In genomic region chr10:95670781-95671780, GRCm38 (mm10) we compare ENCODE assay signal across 22 mouse cellular contexts. TPM values are rescaled to one million over a fixed set of nuclear protein-coding genes. Genes with fewer than 3 reads are reported as not detected.
A peak's percentile ranks its signal among the peaks of the same experiment; 100 is the strongest.
DNase-seq lines count a peak whose midpoint lies in the region; ATAC-seq and TF ChIP-seq lines count a peak whose summit lies in the region.
"Had no signal": no experiment of that assay in that cellular context is flagged by ENCODE, and none has a peak within 500 bp of the region (broad histone marks: within the 10 kb centered on the region; RNA-seq: fewer than 3 reads in every experiment).

No protein-coding gene starts in this region.

- no peak for TF ChIP-seq POLR2A in kidney, adult 2 months (IDR thresholded peaks at IDR 0.05; ENCODE audit: low read depth, low read length)

- no peak overlapping the region for H3K9ac ChIP-seq in embryonic facial prominence, embryonic 15.5 days
- H3K9ac ChIP-seq in midbrain, embryonic 16.5 days (ENCODE audit: low read depth, low read length), result no peak overlapping the region
- H3K9ac ChIP-seq: hindbrain, embryonic 14.5 days had no signal

- H3K9me3 ChIP-seq in embryonic facial prominence, embryonic 15.5 days (replicated peaks), result no peaks in the 10 kb centered on the region
- no peaks in the 10 kb centered on the region for H3K9me3 ChIP-seq in embryonic facial prominence, embryonic 10.5 days
- H3K9me3 ChIP-seq in midbrain, embryonic 16.5 days (replicated peaks; ENCODE audit: control insufficient read depth, low read length, poor library complexity, severe bottlenecking), result no peaks in the 10 kb centered on the region

- TF ChIP-seq CTCF in kidney, adult 2 months (conservative IDR thresholded peaks at IDR 0.05; ENCODE audit: insufficient read depth, insufficient read length, low read depth, low read length), result no peak

- H3K4me3 ChIP-seq in embryonic facial prominence, embryonic 15.5 days (replicated peaks), result no peak overlapping the region
- H3K4me3 ChIP-seq in embryonic facial prominence, embryonic 10.5 days, result no peak overlapping the region
- no peak overlapping the region for H3K4me3 ChIP-seq in brown adipose tissue, adult 24 weeks (ENCODE audit: insufficient read depth, low read depth, low read length)
- no peak overlapping the region for H3K4me3 ChIP-seq in midbrain, embryonic 16.5 days (ENCODE audit: low read depth, low read length)
- H3K4me3 ChIP-seq in kidney, adult 2 months (ENCODE audit: insufficient read depth, low read depth, low read length), result no peak overlapping the region
- H3K4me3 ChIP-seq: megakaryocyte, embryonic 14.5 days had no signal

- ATAC-seq in embryonic facial prominence, embryonic 15.5 days (ENCODE audit: insufficient number of reproducible peaks, low FRiP score, low TSS enrichment, low read depth), result no peak
- ATAC-seq in midbrain, embryonic 16.5 days, result no peak
- ATAC-seq: forebrain, embryonic 16.5 days; lung, postnatal 0 days had no signal

- 0 out of 2 replicates have a peak overlapping the region, but pooled peaks have one; percentile 11 for H3K27ac ChIP-seq in embryonic facial prominence, embryonic 15.5 days (replicated peaks)
- H3K27ac ChIP-seq in embryonic facial prominence, embryonic 10.5 days (replicated peaks), result no peak overlapping the region
- H3K27ac ChIP-seq in brown adipose tissue, adult 24 weeks (replicated peaks; ENCODE audit: low read depth, low read length), result peak overlapping the region; percentile 63; the same call in 1 of the 2 replicates
- H3K27ac ChIP-seq in midbrain, embryonic 16.5 days (ENCODE audit: low read length), result no peak overlapping the region
- H3K27ac ChIP-seq in kidney, adult 2 months (ENCODE audit: insufficient read depth, low read depth, low read length), result no peak overlapping the region
- H3K27ac ChIP-seq: hindbrain, embryonic 14.5 days had no signal

- 77% methylated on average over 21 of the region's 21 CpGs for WGBS in embryonic facial prominence, embryonic 15.5 days
- WGBS in embryonic facial prominence, embryonic 10.5 days, result 88% methylated on average over 21 of the region's 21 CpGs
- 87% methylated on average over 21 of the region's 21 CpGs for WGBS in midbrain, embryonic 16.5 days
- 81% methylated on average over 21 of the region's 21 CpGs for WGBS in kidney, adult 2 months

- H3K36me3 ChIP-seq in embryonic facial prominence, embryonic 15.5 days, result no peaks in the 10 kb centered on the region
- H3K36me3 ChIP-seq in embryonic facial prominence, embryonic 10.5 days (replicated peaks), result no peaks in the 10 kb centered on the region
- H3K36me3 ChIP-seq in midbrain, embryonic 16.5 days (ENCODE audit: control insufficient read depth, insufficient read depth, low read length), result no peaks in the 10 kb centered on the region
- no peaks in the 10 kb centered on the region for H3K36me3 ChIP-seq in kidney, adult 2 months (ENCODE audit: control insufficient read depth, insufficient read depth, low read length)

- peaks cover 4% of the 10 kb centered on the region; the same call in 1 of the 2 replicates for H3K4me1 ChIP-seq in embryonic facial prominence, embryonic 15.5 days
- H3K4me1 ChIP-seq in embryonic facial prominence, embryonic 10.5 days, result 0 out of 2 replicates have a peak, but pooled peaks cover 8% of the 10 kb centered on the region
- peaks cover 5% of the 10 kb centered on the region; the same call in 1 of the 2 replicates for H3K4me1 ChIP-seq in brown adipose tissue, adult 24 weeks (ENCODE audit: control insufficient read depth, insufficient read depth, insufficient read length, low read length)
- no peaks in the 10 kb centered on the region for H3K4me1 ChIP-seq in midbrain, embryonic 16.5 days (ENCODE audit: control insufficient read depth, insufficient read depth, low read length)
- H3K4me1 ChIP-seq in kidney, adult 2 months (ENCODE audit: control insufficient read depth, insufficient read depth, low read length), result no peaks in the 10 kb centered on the region

- DNase-seq in embryonic facial prominence, embryonic 10.5 days (ENCODE audit: low spot score), result no peak
- DNase-seq in layer of hippocampus, adult 11-12 months (ENCODE audit: low spot score), result peak; percentile 14
- DNase-seq in layer of hippocampus, adult 18-20 months (ENCODE audit: low spot score in 2 of 2), result no peak
- DNase-seq in right cerebral cortex, postnatal 14 days, result peak; percentile 27
- no peak for DNase-seq in kidney, adult 2 months
- DNase-seq: B cell, adult 2 months; cerebellum, adult 2 months; kidney, adult 8-10 months; spleen, adult 18-20 months had no signal

- H3K4me2 ChIP-seq in embryonic facial prominence, embryonic 15.5 days (replicated peaks), result no peak overlapping the region
- H3K4me2 ChIP-seq in midbrain, embryonic 16.5 days (ENCODE audit: low read length), result no peak overlapping the region
- H3K4me2 ChIP-seq: hindbrain, embryonic 14.5 days had no signal

- no peaks in the 10 kb centered on the region for H3K27me3 ChIP-seq in embryonic facial prominence, embryonic 15.5 days
- no peaks in the 10 kb centered on the region for H3K27me3 ChIP-seq in embryonic facial prominence, embryonic 10.5 days (replicated peaks; ENCODE audit: low read depth, poor library complexity, severe bottlenecking)
- 0 out of 2 replicates have a peak, but pooled peaks cover 2% of the 10 kb centered on the region for H3K27me3 ChIP-seq in midbrain, embryonic 16.5 days (ENCODE audit: control insufficient read depth, insufficient read depth, low read depth, low read length)
- H3K27me3 ChIP-seq in kidney, adult 2 months (replicated peaks; ENCODE audit: control insufficient read depth, insufficient read depth, low read length), result no peaks in the 10 kb centered on the region

RNA-seq across cellular contexts. Expression of gene Anapc15-ps, which starts 2.2 kb away (rescaled TPM):
- polyA plus RNA-seq in embryonic facial prominence, embryonic 15.5 days (2015; fragmentation: Nextera tagmentation; extraction: Ambion mirVana), result 0.51 TPM in 1 of 2 replicates, not detected in the other
- not detected in 2 replicates for polyA plus RNA-seq in embryonic facial prominence, embryonic 10.5 days (2016; fragmentation: Nextera tagmentation; extraction: Ambion mirVana)
- total RNA-seq in layer of hippocampus, adult 18-20 months (2021), result not detected
- not detected in 2 replicates for polyA plus RNA-seq in brown adipose tissue, adult 24 weeks (2012; ENCODE audit: insufficient read depth, insufficient read length, missing spikeins)
- not detected in 2 replicates for polyA plus RNA-seq in midbrain, embryonic 16.5 days (2015; fragmentation: Nextera tagmentation; extraction: Ambion mirVana)
- not detected in 2 replicates for polyA plus RNA-seq in kidney, adult 2 months (2012; rRNA removed)
- total RNA-seq: ES-E14; left cerebral cortex, adult 8-10 months; liver, adult 2 months had no signal
- polyA plus RNA-seq: forebrain, embryonic 16.5 days; heart, embryonic 14.5 days; hindbrain, embryonic 14.5 days; large intestine, adult 2 months; liver, adult 2 months; lung, postnatal 0 days; stomach, embryonic 16.5 days had no signal

Comparison
In these comparisons a context has a peak if more than half of its experiments do, and no peak if none do; other contexts are left out.
1. H3K27ac ChIP-seq: peak in embryonic facial prominence, embryonic 15.5 days (single experiment) and brown adipose tissue, adult 24 weeks (single experiment); none in embryonic facial prominence, embryonic 10.5 days (single experiment), midbrain, embryonic 16.5 days (single experiment) and kidney, adult 2 months (single experiment).
2. DNase-seq: peak in layer of hippocampus, adult 11-12 months (single experiment) and right cerebral cortex, postnatal 14 days (single experiment); none in embryonic facial prominence, embryonic 10.5 days (single experiment), layer of hippocampus, adult 18-20 months (0 of 2) and kidney, adult 2 months (single experiment).